Mouse (Mus musculus): ENCODE results near the gene Zfp39. TPM values are rescaled to one million over a fixed set of nuclear protein-coding genes. Genes with fewer than 3 reads are reported as not detected.

The Zfp39 gene
- total and polyA plus RNA-seq, 3 experiments: 0.88 to 3.7 (median 2.9) TPM

GRCm38 (mm10) chr11:58904410-58904718 lies 339 bp upstream of the Zfp39 start:
- Histone ChIP-seq H3K4me1 (ENCODE audit: control insufficient read depth, insufficient read depth, low read length) (peaks cover 3% of the 10 kb centered on the region), H3K36me3 (ENCODE audit: control insufficient read depth, insufficient read depth, low read length) (no peaks in the 10 kb centered on the region; the same call in none of the 2 replicates), H3K4me3 (peak overlapping the region; percentile 82), H3K27ac (peak overlapping the region; percentile 95), H3K79me2 (replicated peaks; ENCODE audit: control insufficient read depth, insufficient read depth, low read length) (no peaks in the 10 kb centered on the region), H3K27me3 (ENCODE audit: control insufficient read depth, insufficient read depth, low read length) (no peaks in the 10 kb centered on the region), H3K9ac (ENCODE audit: low read depth, low read length) (peak overlapping the region; percentile 68)
- no peak for DNase-seq
- 2% methylated on average over 8 of the region's 8 CpGs for WGBS
- intact Hi-C loops (cut with DNase I): loop anchor here (5.0 kb wide), 1 partner anchor 57 kb away; the partner anchor contains the start of gene Gm12258
- no peak for TF ChIP-seq POLR2A (IDR thresholded peaks at IDR 0.05; ENCODE audit: insufficient read depth, low read depth, low read length)
- no peak for TF ChIP-seq CTCF (IDR thresholded peaks at IDR 0.05)
- no peak for TF ChIP-seq EP300 (IDR thresholded peaks at IDR 0.05; ENCODE audit: insufficient read depth, low read depth, low read length)

- peaks cover 5% of the 10 kb centered on the region for H3K36me3 ChIP-seq (ENCODE audit: control insufficient read depth, insufficient read depth, low read length)
- peaks cover 3% of the 10 kb centered on the region for H3K4me1 ChIP-seq (ENCODE audit: control insufficient read depth, insufficient read depth, low read length)
- no peak overlapping the region for H3K4me3 ChIP-seq
- H3K9ac ChIP-seq (ENCODE audit: low read depth, low read length): no peak overlapping the region
- no peak for DNase-seq
- H3K27ac ChIP-seq: no peak overlapping the region
- no peaks in the 10 kb centered on the region for H3K79me2 ChIP-seq (replicated peaks; ENCODE audit: control insufficient read depth, insufficient read depth, low read length)
- intact Hi-C loops (cut with DNase I): loop anchor here (5.0 kb wide), 1 partner anchor 54 kb away; the partner anchor contains the start of gene Gm12258
- H3K27me3 ChIP-seq (ENCODE audit: control insufficient read depth, insufficient read depth, low read length): no peaks in the 10 kb centered on the region
- TF ChIP-seq CTCF (IDR thresholded peaks at IDR 0.05) (no peak), POLR2A (IDR thresholded peaks at IDR 0.05; ENCODE audit: insufficient read depth, low read depth, low read length) (no peak), EP300 (IDR thresholded peaks at IDR 0.05; ENCODE audit: insufficient read depth, low read depth, low read length) (no peak)
These were observed 2.9 kb downstream of the Zfp39 start for GRCm38 (mm10) chr11:58901080-58901479.

- Histone ChIP-seq H3K4me1 (ENCODE audit: control insufficient read depth, insufficient read depth, low read length) (no peaks in the 10 kb centered on the region; the same call in 1 of the 2 replicates), H3K36me3 (ENCODE audit: control insufficient read depth, insufficient read depth, low read length) (peaks cover 8% of the 10 kb centered on the region), H3K4me3 (no peak overlapping the region), H3K27me3 (ENCODE audit: control insufficient read depth, insufficient read depth, low read length) (no peaks in the 10 kb centered on the region), H3K79me2 (replicated peaks; ENCODE audit: control insufficient read depth, insufficient read depth, low read length) (no peaks in the 10 kb centered on the region), H3K27ac (no peak overlapping the region), H3K9ac (ENCODE audit: low read depth, low read length) (no peak overlapping the region)
- TF ChIP-seq POLR2A (IDR thresholded peaks at IDR 0.05; ENCODE audit: insufficient read depth, low read depth, low read length): no peak
- no peak for TF ChIP-seq CTCF (IDR thresholded peaks at IDR 0.05)
- TF ChIP-seq EP300 (IDR thresholded peaks at IDR 0.05; ENCODE audit: insufficient read depth, low read depth, low read length): no peak
- intact Hi-C loops (cut with DNase I): no loop called here
- no peak for DNase-seq
- WGBS: 70% methylated on average over 6 of the region's 6 CpGs
These were observed 6.5 kb downstream of the Zfp39 start for GRCm38 (mm10) chr11:58897485-58897884.

GRCm38 (mm10) chr11:58894456-58894855 lies 9.6 kb downstream of the Zfp39 start:
- Histone ChIP-seq H3K36me3 (ENCODE audit: control insufficient read depth, insufficient read depth, low read length) (peaks cover 8% of the 10 kb centered on the region), H3K4me3 (no peak overlapping the region), H3K27ac (no peak overlapping the region), H3K4me1 (ENCODE audit: control insufficient read depth, insufficient read depth, low read length) (no peaks in the 10 kb centered on the region; the same call in 1 of the 2 replicates), H3K27me3 (ENCODE audit: control insufficient read depth, insufficient read depth, low read length) (no peaks in the 10 kb centered on the region), H3K79me2 (replicated peaks; ENCODE audit: control insufficient read depth, insufficient read depth, low read length) (no peaks in the 10 kb centered on the region), H3K9ac (ENCODE audit: low read depth, low read length) (no peak overlapping the region)
- intact Hi-C loops (cut with DNase I): no loop called here
- TF ChIP-seq CTCF (IDR thresholded peaks at IDR 0.05): no peak
- TF ChIP-seq EP300 (IDR thresholded peaks at IDR 0.05; ENCODE audit: insufficient read depth, low read depth, low read length): no peak
- TF ChIP-seq POLR2A (IDR thresholded peaks at IDR 0.05; ENCODE audit: insufficient read depth, low read depth, low read length): no peak
- 92% methylated on average over 6 of the region's 6 CpGs for WGBS
- DNase-seq: no peak

- DNase-seq: no peak
- Histone ChIP-seq H3K79me2 (replicated peaks; ENCODE audit: control insufficient read depth, insufficient read depth, low read length) (no peaks in the 10 kb centered on the region), H3K27ac (no peak overlapping the region), H3K27me3 (ENCODE audit: control insufficient read depth, insufficient read depth, low read length) (no peaks in the 10 kb centered on the region), H3K9ac (ENCODE audit: low read depth, low read length) (no peak overlapping the region), H3K36me3 (ENCODE audit: control insufficient read depth, insufficient read depth, low read length) (peaks cover 2% of the 10 kb centered on the region; the same call in 1 of the 2 replicates), H3K4me1 (ENCODE audit: control insufficient read depth, insufficient read depth, low read length) (no peaks in the 10 kb centered on the region; the same call in 1 of the 2 replicates), H3K4me3 (no peak overlapping the region)
- TF ChIP-seq EP300 (IDR thresholded peaks at IDR 0.05; ENCODE audit: insufficient read depth, low read depth, low read length): no peak
- TF ChIP-seq CTCF (IDR thresholded peaks at IDR 0.05): no peak
- TF ChIP-seq POLR2A (IDR thresholded peaks at IDR 0.05; ENCODE audit: insufficient read depth, low read depth, low read length): no peak
- WGBS: 72% methylated on average over 10 of the region's 10 CpGs
- intact Hi-C loops (cut with DNase I): no loop called here
These were observed 13.5 kb downstream of the Zfp39 start for GRCm38 (mm10) chr11:58890511-58890910.

GRCm38 (mm10) chr11:58883756-58884155 lies 20.3 kb downstream of the Zfp39 start:
- H3K4me1 ChIP-seq (ENCODE audit: control insufficient read depth, insufficient read depth, low read length): no peaks in the 10 kb centered on the region
- TF ChIP-seq POLR2A (IDR thresholded peaks at IDR 0.05; ENCODE audit: insufficient read depth, low read depth, low read length) (no peak), EP300 (IDR thresholded peaks at IDR 0.05; ENCODE audit: insufficient read depth, low read depth, low read length) (no peak), CTCF (IDR thresholded peaks at IDR 0.05) (no peak)
- H3K36me3 ChIP-seq (ENCODE audit: control insufficient read depth, insufficient read depth, low read length): no peaks in the 10 kb centered on the region
- 76% methylated on average over 8 of the region's 8 CpGs for WGBS
- intact Hi-C loops (cut with DNase I): no loop called here
- DNase-seq: no peak
- no peaks in the 10 kb centered on the region for H3K27me3 ChIP-seq (ENCODE audit: control insufficient read depth, insufficient read depth, low read length)
- no peak overlapping the region for H3K4me3 ChIP-seq
- no peak overlapping the region for H3K9ac ChIP-seq (ENCODE audit: low read depth, low read length)
- H3K27ac ChIP-seq: no peak overlapping the region
- H3K79me2 ChIP-seq (replicated peaks; ENCODE audit: control insufficient read depth, insufficient read depth, low read length): no peaks in the 10 kb centered on the region
